Mouse (Mus musculus): ENCODE data around the gene Cacna1d. TPM values are rescaled to one million over a fixed set of nuclear protein-coding genes. Genes with fewer than 3 reads are reported as not detected.

The Cacna1d gene
- polyA plus RNA-seq, 1 experiment from 2014 or later, result 0.38 TPM

DNA sequence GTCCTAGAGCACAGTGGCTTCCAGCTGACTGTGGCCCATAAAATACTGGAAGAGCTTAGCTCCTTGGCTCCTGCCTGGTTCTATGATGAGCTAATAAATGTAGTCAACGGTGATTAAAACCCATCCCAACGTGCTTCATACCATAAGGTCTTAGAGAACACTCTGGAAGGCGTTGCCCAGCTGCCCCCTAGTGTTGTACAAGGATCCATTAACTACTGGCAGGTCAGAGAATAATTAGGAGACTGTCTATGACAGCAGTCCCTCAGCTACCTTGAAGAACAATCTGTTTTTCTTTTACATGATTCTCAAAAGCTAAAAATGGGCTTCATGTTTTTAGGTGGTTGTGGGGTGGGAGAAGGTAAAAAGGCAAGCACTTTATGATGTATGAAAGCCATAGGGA lies 315.9 kb downstream of the Cacna1d start:
- no peaks in the 10 kb centered on the region for H3K9me3 ChIP-seq (replicated peaks)
- H3K4me3 ChIP-seq (replicated peaks), result no peak overlapping the region
- no peak overlapping the region for H3K27ac ChIP-seq
- no peaks in the 10 kb centered on the region for H3K4me1 ChIP-seq (replicated peaks)
- no peak overlapping the region for H3K4me2 ChIP-seq
- 53% methylated on average over 3 of the region's 3 CpGs for WGBS (ENCODE audit: insufficient replicate concordance)
- no peak for DNase-seq
- H3K9ac ChIP-seq, result no peak overlapping the region
- H3K36me3 ChIP-seq, result no peaks in the 10 kb centered on the region
- no peak for ATAC-seq (ENCODE audit: low read depth)
- no peaks in the 10 kb centered on the region for H3K27me3 ChIP-seq

DNA sequence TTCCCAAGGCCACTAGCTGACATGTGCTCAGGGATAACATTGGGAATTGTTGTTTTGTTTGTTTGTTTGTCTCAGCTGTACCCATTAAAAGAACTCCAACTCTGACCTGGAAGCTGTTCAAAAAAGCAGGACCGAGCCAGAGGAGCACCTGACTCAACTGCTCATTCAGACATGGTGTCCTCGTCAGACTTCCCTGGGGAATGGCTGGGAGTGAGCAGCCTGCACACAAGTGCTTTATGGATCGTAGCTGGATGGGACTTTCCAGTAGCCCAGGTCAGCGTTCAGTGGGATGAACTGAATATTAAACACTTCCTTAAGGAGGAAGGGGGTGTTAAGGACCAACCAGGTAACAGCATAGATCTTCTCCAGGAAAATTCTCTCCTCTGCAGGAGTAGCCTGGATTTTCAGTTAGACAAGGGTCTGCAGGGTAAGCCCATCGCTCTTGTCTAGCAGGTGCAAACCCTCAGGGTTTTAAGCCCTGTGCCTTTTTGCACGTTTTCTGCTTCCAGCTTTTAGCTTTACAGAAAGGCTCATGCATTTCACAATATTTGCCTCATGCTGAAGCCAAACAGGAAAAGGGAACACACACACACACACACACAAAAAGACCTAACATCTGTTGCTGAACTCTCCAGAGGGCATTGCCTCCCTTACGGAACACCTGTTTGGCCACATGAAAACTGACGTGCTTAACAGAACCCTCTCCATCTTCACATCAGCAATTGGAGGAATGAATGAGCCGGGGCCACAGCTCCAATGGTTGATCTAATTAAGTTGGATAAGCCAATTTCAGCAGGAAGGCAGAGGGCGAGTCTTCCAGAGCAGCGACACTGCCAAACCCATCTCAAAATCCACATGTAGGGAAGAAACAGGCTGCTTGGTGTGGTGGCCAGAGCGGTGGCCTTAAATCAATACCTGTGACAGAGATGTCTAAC lies 318.2 kb downstream of the Cacna1d start:
- H3K4me3 ChIP-seq (replicated peaks), result no peak overlapping the region
- no peak for ATAC-seq (ENCODE audit: low read depth)

GRCm38 (mm10) chr14:30171593-30171992 lies 319.7 kb downstream of the Cacna1d start:
- 71% methylated on average over 6 of the region's 6 CpGs for WGBS (ENCODE audit: insufficient replicate concordance)
- Histone ChIP-seq H3K4me2 (no peak overlapping the region), H3K27ac (no peak overlapping the region), H3K36me3 (no peaks in the 10 kb centered on the region), H3K9me3 (replicated peaks) (no peaks in the 10 kb centered on the region), H3K27me3 (no peaks in the 10 kb centered on the region), H3K4me3 (replicated peaks) (no peak overlapping the region), H3K4me1 (replicated peaks) (peaks cover 15% of the 10 kb centered on the region), H3K9ac (no peak overlapping the region)
- ATAC-seq (ENCODE audit: low read depth), result no peak
- no peak for DNase-seq

More for the DNA sequence above, 318.2 kb downstream of the Cacna1d start:
- Histone ChIP-seq H3K9me3 (replicated peaks) (no peaks in the 10 kb centered on the region), H3K4me2 (no peak overlapping the region), H3K27ac (no peak overlapping the region), H3K27me3 (no peaks in the 10 kb centered on the region), H3K9ac (no peak overlapping the region), H3K4me1 (replicated peaks) (peaks cover 13% of the 10 kb centered on the region), H3K36me3 (no peaks in the 10 kb centered on the region)
- WGBS (ENCODE audit: insufficient replicate concordance), result 61% methylated on average over 12 of the region's 12 CpGs
- no peak for DNase-seq

GRCm38 (mm10) chr14:30171008-30171407 lies 320.2 kb downstream of the Cacna1d start:
- Histone ChIP-seq H3K4me2 (no peak overlapping the region), H3K27me3 (no peaks in the 10 kb centered on the region), H3K36me3 (no peaks in the 10 kb centered on the region), H3K4me1 (replicated peaks) (peaks cover 15% of the 10 kb centered on the region), H3K9me3 (replicated peaks) (no peaks in the 10 kb centered on the region), H3K9ac (no peak overlapping the region), H3K4me3 (replicated peaks) (no peak overlapping the region), H3K27ac (no peak overlapping the region)
- 58% methylated on average over 6 of the region's 6 CpGs for WGBS (ENCODE audit: insufficient replicate concordance)
- ATAC-seq (ENCODE audit: low read depth), result no peak
- DNase-seq, result no peak

DNA sequence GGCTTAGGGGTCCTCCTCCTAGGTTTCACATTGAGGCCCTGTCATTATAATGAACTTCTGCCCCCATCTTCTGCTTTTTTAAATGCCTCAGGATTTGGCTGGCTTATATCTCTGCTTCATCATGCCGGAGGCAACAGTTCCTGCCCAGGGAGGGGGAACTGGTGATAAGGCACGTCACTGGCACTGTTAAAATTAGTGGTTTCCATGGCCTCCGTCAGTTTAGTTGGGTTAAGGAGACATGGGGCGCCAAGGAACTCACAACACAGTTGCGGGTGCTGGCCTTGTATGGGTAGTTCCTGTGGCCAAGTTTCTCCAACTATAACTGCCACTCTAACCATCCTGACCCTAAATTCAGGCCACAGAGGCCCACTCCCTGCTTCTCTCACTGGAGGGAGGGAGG lies 321.8 kb downstream of the Cacna1d start:
- H3K27me3 ChIP-seq, result no peaks in the 10 kb centered on the region
- WGBS (ENCODE audit: insufficient replicate concordance), result 17% methylated on average over 5 of the region's 5 CpGs
- H3K4me1 ChIP-seq (replicated peaks), result peaks cover 15% of the 10 kb centered on the region
- DNase-seq (peak; percentile 4), ATAC-seq (ENCODE audit: low read depth) (no peak)
- H3K4me3 ChIP-seq (replicated peaks), result no peak overlapping the region
- H3K4me2 ChIP-seq, result no peak overlapping the region
- no peak overlapping the region for H3K27ac ChIP-seq
- no peak overlapping the region for H3K9ac ChIP-seq
- H3K9me3 ChIP-seq (replicated peaks), result no peaks in the 10 kb centered on the region
- H3K36me3 ChIP-seq, result no peaks in the 10 kb centered on the region

DNA sequence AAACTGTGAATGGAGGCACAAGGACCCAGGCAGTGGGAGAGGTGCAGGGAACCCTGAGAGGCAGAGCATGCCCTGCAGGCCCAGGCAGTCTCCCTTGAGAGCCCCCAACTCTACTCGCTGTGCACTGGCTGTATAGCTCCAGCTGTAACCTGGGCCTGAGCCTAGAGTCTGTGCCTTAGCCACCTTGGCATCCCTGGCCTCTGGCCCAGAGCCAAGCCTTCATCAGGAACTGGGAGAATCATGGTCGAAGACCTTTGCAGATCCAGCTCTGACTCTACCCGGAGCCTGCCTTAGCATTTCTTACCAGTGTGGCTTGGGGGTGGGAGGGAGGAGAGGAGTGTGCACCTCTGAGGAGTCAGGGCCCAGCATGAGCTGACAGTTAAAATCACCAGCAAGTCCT lies 322.4 kb downstream of the Cacna1d start:
- Histone ChIP-seq H3K4me2 (no peak overlapping the region), H3K9me3 (replicated peaks) (no peaks in the 10 kb centered on the region), H3K36me3 (no peaks in the 10 kb centered on the region), H3K9ac (no peak overlapping the region), H3K4me3 (replicated peaks) (no peak overlapping the region), H3K27ac (no peak overlapping the region), H3K27me3 (no peaks in the 10 kb centered on the region), H3K4me1 (replicated peaks) (peaks cover 15% of the 10 kb centered on the region)
- 55% methylated on average over 3 of the region's 3 CpGs for WGBS (ENCODE audit: insufficient replicate concordance)
- ATAC-seq (ENCODE audit: low read depth) (no peak), DNase-seq (no peak)

DNA sequence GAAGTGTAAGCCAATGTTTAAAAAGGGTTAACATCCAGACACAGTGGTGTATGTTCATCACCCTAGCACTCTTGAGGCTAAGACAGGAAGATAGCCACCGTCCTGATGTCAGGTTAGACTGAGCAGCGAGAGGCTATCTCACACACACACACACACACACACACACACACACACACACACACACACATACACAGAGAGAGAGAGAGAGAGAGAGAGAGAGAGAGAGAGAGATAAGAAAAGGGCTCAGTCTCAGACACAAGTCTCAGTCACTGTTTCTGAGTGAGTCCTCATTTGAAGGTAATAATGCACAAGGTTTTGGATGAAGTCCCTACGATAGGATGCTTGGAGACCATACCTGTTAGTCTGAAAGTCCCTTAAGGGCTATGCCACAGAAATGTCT lies 322.9 kb downstream of the Cacna1d start:
- H3K36me3 ChIP-seq, result no peaks in the 10 kb centered on the region
- WGBS (ENCODE audit: insufficient replicate concordance), result 26% methylated on average over 3 of the region's 3 CpGs
- H3K4me1 ChIP-seq (replicated peaks), result peaks cover 15% of the 10 kb centered on the region
- DNase-seq (no peak), ATAC-seq (ENCODE audit: low read depth) (no peak)
- no peak overlapping the region for H3K27ac ChIP-seq
- H3K9ac ChIP-seq, result no peak overlapping the region
- no peak overlapping the region for H3K4me3 ChIP-seq (replicated peaks)
- H3K9me3 ChIP-seq (replicated peaks), result no peaks in the 10 kb centered on the region
- H3K4me2 ChIP-seq, result no peak overlapping the region
- no peaks in the 10 kb centered on the region for H3K27me3 ChIP-seq

- 67% methylated on average over 7 of the region's 7 CpGs for WGBS (ENCODE audit: insufficient replicate concordance)
- no peak overlapping the region for H3K27ac ChIP-seq
- H3K9ac ChIP-seq, result no peak overlapping the region
- no peak overlapping the region for H3K4me3 ChIP-seq (replicated peaks)
- H3K4me2 ChIP-seq, result no peak overlapping the region
- DNase-seq (no peak), ATAC-seq (ENCODE audit: low read depth) (no peak)
- no peaks in the 10 kb centered on the region for H3K36me3 ChIP-seq
- H3K9me3 ChIP-seq (replicated peaks), result no peaks in the 10 kb centered on the region
- H3K27me3 ChIP-seq, result no peaks in the 10 kb centered on the region
- H3K4me1 ChIP-seq (replicated peaks), result peaks cover 15% of the 10 kb centered on the region
Measured at GRCm38 (mm10) chr14:30167606-30168005, 323.6 kb downstream of the Cacna1d start.

- DNase-seq (no peak), ATAC-seq (ENCODE audit: low read depth) (no peak)
- Histone ChIP-seq H3K36me3 (no peaks in the 10 kb centered on the region), H3K27ac (no peak overlapping the region), H3K27me3 (no peaks in the 10 kb centered on the region), H3K9me3 (replicated peaks) (no peaks in the 10 kb centered on the region), H3K9ac (no peak overlapping the region), H3K4me3 (replicated peaks) (no peak overlapping the region), H3K4me2 (no peak overlapping the region), H3K4me1 (replicated peaks) (peaks cover 15% of the 10 kb centered on the region)
- 78% methylated on average over 11 of the region's 11 CpGs for WGBS (ENCODE audit: insufficient replicate concordance)
Measured at GRCm38 (mm10) chr14:30166036-30166435, 325.2 kb downstream of the Cacna1d start.

DNA sequence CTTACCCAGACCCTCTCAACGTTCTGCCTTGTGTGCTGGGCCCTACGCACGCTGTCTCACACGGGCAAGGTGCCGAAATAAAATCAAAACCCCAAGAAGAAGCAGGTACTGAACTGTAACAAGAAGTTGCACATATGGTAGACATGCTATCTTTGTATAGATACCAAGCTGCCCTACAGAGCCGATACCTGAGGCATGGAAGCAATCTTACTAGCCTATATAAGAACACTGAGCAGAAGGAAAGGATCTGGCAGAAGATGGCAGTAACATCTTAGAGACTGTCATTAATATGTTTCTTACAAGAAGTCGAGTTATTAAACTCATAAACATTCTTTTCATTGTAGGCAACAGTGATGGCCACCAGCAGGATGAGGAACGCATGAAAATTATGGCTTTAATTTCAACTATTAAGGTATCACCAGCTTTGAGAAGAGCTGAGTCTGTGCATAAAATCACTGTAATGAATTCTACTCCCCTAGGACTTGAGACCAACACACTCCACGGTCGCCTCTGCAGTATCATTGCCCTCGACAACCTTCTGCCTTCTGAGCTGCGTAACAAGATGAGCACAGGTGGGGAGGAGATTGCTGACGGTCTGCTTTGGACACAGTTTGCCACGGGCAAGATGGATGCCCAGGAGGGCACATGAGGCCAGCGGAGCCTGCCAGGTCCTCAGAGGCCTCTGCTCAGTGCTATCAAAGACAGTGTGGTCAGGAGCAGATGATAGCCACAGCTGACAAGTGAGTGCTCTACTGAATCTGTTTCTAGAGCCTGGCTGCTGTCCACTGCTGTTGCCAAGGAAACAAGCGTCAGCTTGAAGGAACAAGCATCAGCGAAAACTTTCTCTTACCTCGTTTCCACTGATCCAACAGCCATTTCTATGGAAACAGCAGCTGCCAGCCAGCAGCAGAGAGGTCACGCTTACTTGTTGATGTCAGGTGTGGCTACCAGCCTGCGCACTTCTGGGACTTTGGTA lies 327.2 kb downstream of the Cacna1d start:
- no peak for DNase-seq
- Histone ChIP-seq H3K27me3 (no peaks in the 10 kb centered on the region), H3K27ac (no peak overlapping the region), H3K9me3 (replicated peaks) (no peaks in the 10 kb centered on the region), H3K4me1 (replicated peaks) (peaks cover 6% of the 10 kb centered on the region; the same call in 1 of the 2 replicates), H3K36me3 (no peaks in the 10 kb centered on the region), H3K4me2 (no peak overlapping the region), H3K4me3 (replicated peaks) (no peak overlapping the region), H3K9ac (no peak overlapping the region)
- 67% methylated on average over 20 of the region's 20 CpGs for whole genome bisulfite sequencing (ENCODE audit: insufficient replicate concordance)
- ATAC-seq (ENCODE audit: low read depth), result no peak

GRCm38 (mm10) chr14:30147774-30148173 lies 343.5 kb downstream of the Cacna1d start:
- H3K27ac ChIP-seq, result no peak overlapping the region
- H3K9ac ChIP-seq, result no peak overlapping the region
- H3K27me3 ChIP-seq, result no peaks in the 10 kb centered on the region
- DNase-seq (no peak), ATAC-seq (ENCODE audit: low read depth) (no peak)
- H3K36me3 ChIP-seq, result no peaks in the 10 kb centered on the region
- H3K4me1 ChIP-seq (replicated peaks), result no peaks in the 10 kb centered on the region
- H3K4me2 ChIP-seq, result no peak overlapping the region
- no peaks in the 10 kb centered on the region for H3K9me3 ChIP-seq (replicated peaks)
- WGBS (ENCODE audit: insufficient replicate concordance), result 68% methylated on average over 7 of the region's 7 CpGs
- H3K4me3 ChIP-seq (replicated peaks), result no peak overlapping the region

Measured in liver, embryonic 13.5 days (tissue).